Mouse (Mus musculus): Measurements from ENCODE around the gene Lingo2. TPM values are rescaled to one million over a fixed set of nuclear protein-coding genes. Genes with fewer than 3 reads are reported as not detected.

The Lingo2 gene
- polyA plus RNA-seq, 1 experiment from 2014 or later = 80.0 TPM

DNA sequence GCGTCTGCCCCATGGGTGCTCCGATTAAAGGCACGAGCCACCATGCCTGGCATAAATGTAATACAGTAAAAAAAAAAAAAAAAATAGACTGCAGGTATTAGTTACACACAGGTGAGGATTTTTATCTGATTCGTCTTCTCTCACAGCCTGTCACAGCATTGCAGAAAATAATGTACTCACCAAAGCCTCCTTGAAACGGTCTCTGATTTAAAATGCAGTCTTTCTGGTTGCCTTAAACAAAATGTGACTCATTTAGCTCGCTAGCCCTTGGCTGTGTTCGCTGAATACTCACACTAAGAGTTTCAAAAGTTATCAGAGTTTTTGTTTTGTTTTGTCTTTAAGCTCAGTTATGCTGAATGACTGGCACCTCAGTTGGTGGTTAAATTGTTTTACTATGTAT is 1180.7 kb downstream of the Lingo2 start:
- Histone ChIP-seq H3K27me3 (ENCODE audit: control insufficient read depth, insufficient read depth, low read length) (no peaks in the 10 kb centered on the region), H3K4me2 (replicated peaks) (no peak overlapping the region), H3K27ac (no peak overlapping the region), H3K36me3 (replicated peaks; ENCODE audit: control insufficient read depth, insufficient read depth) (no peaks in the 10 kb centered on the region), H3K4me3 (replicated peaks; ENCODE audit: low read length) (no peak overlapping the region), H3K9me3 (ENCODE audit: control insufficient read depth, low read length) (no peaks in the 10 kb centered on the region), H3K4me1 (replicated peaks; ENCODE audit: control insufficient read depth, insufficient read depth, low read length) (no peaks in the 10 kb centered on the region), H3K9ac (no peak overlapping the region)
- ATAC-seq (ENCODE audit: low FRiP score) = no peak
- DNase-seq (ENCODE audit: low spot score) = no peak
- 71% methylated on average over 7 of the region's 7 CpGs for whole genome bisulfite sequencing

DNA sequence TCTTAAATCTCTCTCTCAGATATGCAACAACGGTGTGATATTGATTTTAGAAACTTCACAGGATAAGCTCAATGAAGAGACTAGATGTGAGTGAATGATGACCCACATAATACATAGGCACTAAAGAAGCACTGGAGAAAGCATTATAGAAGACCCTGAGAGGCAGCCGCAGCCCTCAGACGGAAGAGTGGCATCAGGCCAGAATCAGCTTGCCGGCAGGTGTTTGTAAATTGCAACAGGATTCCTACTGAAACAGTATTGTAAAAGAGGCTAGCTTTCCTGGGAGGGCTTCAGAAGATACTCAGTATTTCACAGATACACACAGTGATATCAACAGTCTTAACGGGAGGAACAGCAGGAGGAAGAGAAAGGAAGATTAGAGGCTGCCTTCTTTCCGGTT is 1184.6 kb downstream of the Lingo2 start:
- Histone ChIP-seq H3K9ac (no peak overlapping the region), H3K9me3 (ENCODE audit: control insufficient read depth, low read length) (no peaks in the 10 kb centered on the region), H3K4me2 (replicated peaks) (no peak overlapping the region), H3K4me3 (replicated peaks; ENCODE audit: low read length) (no peak overlapping the region), H3K27me3 (ENCODE audit: control insufficient read depth, insufficient read depth, low read length) (no peaks in the 10 kb centered on the region), H3K4me1 (replicated peaks; ENCODE audit: control insufficient read depth, insufficient read depth, low read length) (no peaks in the 10 kb centered on the region), H3K36me3 (replicated peaks; ENCODE audit: control insufficient read depth, insufficient read depth) (no peaks in the 10 kb centered on the region), H3K27ac (no peak overlapping the region)
- ATAC-seq (ENCODE audit: low FRiP score) = no peak
- 78% methylated on average over 6 of the region's 6 CpGs for WGBS
- DNase-seq (ENCODE audit: low spot score) = no peak

DNA sequence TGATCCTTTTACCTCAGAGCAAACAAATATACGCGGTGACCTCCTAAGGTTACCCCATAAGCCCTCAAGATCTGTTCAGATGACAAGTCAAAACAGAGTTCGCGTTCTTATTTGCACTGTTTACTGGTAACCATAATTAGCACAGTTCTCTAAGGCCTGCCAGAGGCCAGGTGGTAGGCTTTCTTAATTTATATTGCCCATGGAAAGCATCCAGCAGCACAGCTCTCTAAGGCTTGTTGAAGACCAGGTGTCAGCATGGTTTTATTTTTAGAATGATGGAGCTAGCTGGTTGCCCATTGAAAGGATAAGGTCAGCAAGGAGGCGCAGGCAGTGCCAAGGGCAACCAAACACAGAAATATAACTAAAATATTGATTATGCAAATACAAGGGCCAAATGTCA is 1190.4 kb downstream of the Lingo2 start:
- H3K9me3 ChIP-seq (ENCODE audit: control insufficient read depth, low read length) = no peaks in the 10 kb centered on the region
- no peaks in the 10 kb centered on the region for H3K36me3 ChIP-seq (replicated peaks; ENCODE audit: control insufficient read depth, insufficient read depth)
- no peak overlapping the region for H3K27ac ChIP-seq
- no peak for DNase-seq (ENCODE audit: low spot score)
- no peak overlapping the region for H3K9ac ChIP-seq
- no peak overlapping the region for H3K4me2 ChIP-seq (replicated peaks)
- no peak for ATAC-seq (ENCODE audit: low FRiP score)
- H3K4me3 ChIP-seq (replicated peaks; ENCODE audit: low read length) = no peak overlapping the region
- WGBS = 89% methylated on average over 5 of the region's 5 CpGs
- no peaks in the 10 kb centered on the region for H3K27me3 ChIP-seq (ENCODE audit: control insufficient read depth, insufficient read depth, low read length)
- H3K4me1 ChIP-seq (replicated peaks; ENCODE audit: control insufficient read depth, insufficient read depth, low read length) = no peaks in the 10 kb centered on the region

DNA sequence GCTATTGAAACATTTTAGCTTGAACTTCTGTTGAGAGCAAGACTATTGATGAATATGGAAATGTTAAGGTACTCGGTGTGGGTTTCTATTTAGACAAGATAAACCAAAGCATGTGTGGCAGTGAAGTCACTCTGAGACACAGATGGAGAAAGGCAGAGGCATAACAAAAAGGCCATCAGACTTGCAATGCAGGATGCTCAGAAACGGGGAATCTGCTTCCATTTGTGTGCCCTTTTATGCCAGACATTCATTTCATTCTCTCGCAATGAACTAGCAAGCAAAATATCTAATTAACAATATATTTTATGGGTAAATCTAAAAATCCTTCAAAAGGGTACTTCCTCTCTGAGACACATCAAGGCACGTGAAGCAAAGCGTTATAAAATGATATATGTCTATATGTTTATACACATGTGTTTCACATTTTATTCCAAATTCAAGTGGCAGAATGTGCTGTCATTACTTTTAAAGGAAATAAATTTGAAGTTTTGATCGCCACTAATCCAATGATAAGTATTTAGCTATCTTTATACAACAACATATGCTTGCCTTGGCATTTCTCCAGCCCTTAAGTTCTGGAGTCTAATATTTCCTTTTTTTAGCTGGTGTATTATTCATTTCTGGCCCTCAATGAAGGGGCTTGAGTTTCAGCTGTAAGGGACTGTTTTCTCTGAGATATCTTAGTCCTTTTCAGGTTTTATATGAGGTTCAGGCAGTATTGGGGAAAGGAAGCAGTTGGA is 1199.3 kb downstream of the Lingo2 start:
- Histone ChIP-seq H3K9me3 (ENCODE audit: control insufficient read depth, low read length) (no peaks in the 10 kb centered on the region), H3K27ac (no peak overlapping the region), H3K27me3 (ENCODE audit: control insufficient read depth, insufficient read depth, low read length) (no peaks in the 10 kb centered on the region), H3K4me3 (replicated peaks; ENCODE audit: low read length) (no peak overlapping the region), H3K9ac (no peak overlapping the region), H3K4me1 (replicated peaks; ENCODE audit: control insufficient read depth, insufficient read depth, low read length) (no peaks in the 10 kb centered on the region), H3K4me2 (replicated peaks) (no peak overlapping the region), H3K36me3 (replicated peaks; ENCODE audit: control insufficient read depth, insufficient read depth) (no peaks in the 10 kb centered on the region)
- DNase-seq (ENCODE audit: low spot score) (no peak), ATAC-seq (ENCODE audit: low FRiP score) (no peak)
- WGBS = 88% methylated on average over 6 of the region's 6 CpGs

DNA sequence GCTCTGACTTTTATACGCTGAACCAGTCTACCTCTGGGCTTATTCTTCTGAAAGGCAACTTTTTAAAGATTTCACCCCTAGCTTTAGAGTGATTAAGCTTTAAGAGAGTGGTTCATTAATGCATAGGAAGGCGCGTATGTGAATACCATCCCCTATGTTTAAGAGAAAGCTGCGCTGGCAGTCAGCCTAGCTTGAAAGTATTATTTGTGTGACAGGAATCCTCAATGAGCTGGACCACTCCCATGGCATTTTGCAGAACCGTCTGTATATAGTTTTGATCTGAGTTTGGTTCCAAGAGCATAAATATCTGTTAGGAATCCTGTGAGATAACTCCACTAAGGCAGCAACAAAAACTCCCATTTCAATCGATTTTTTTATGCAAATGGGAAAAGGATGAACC is 1204.9 kb downstream of the Lingo2 start:
- WGBS = 58% methylated on average over 6 of the region's 6 CpGs
- no peaks in the 10 kb centered on the region for H3K9me3 ChIP-seq (ENCODE audit: control insufficient read depth, low read length)
- DNase-seq (ENCODE audit: low spot score) (no peak), ATAC-seq (ENCODE audit: low FRiP score) (no peak)
- H3K9ac ChIP-seq = no peak overlapping the region
- no peak overlapping the region for H3K4me3 ChIP-seq (replicated peaks; ENCODE audit: low read length)
- H3K27ac ChIP-seq = no peak overlapping the region
- H3K36me3 ChIP-seq (replicated peaks; ENCODE audit: control insufficient read depth, insufficient read depth) = no peaks in the 10 kb centered on the region
- no peaks in the 10 kb centered on the region for H3K4me1 ChIP-seq (replicated peaks; ENCODE audit: control insufficient read depth, insufficient read depth, low read length)
- no peak overlapping the region for H3K4me2 ChIP-seq (replicated peaks)
- H3K27me3 ChIP-seq (ENCODE audit: control insufficient read depth, insufficient read depth, low read length) = no peaks in the 10 kb centered on the region

DNA sequence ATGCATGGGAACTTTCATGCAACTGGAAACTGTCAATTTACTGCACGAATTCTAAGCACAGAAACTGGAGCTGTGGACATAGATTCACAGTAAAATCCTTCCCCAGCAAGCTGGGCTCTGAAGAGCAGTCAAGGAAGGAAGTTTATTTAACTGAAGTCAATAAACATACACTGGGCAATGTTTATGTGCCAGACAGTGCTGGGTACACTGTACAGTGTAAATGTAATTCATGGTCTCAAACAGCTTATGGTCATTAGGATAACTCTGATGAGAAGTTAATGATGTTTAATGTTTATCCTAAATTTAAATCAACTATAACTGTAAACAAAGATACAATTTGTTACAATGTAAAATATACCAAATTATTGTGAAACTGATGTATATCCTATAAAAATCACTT is 1226.8 kb downstream of the Lingo2 start:
- no peaks in the 10 kb centered on the region for H3K27me3 ChIP-seq (ENCODE audit: control insufficient read depth, insufficient read depth, low read length)
- 71% methylated on average over 1 of the region's 1 CpGs for WGBS
- H3K4me3 ChIP-seq (replicated peaks; ENCODE audit: low read length) = no peak overlapping the region
- ATAC-seq (ENCODE audit: low FRiP score) (no peak), DNase-seq (ENCODE audit: low spot score) (no peak)
- 0 out of 2 replicates have a peak, but pooled peaks cover 4% of the 10 kb centered on the region for H3K9me3 ChIP-seq (ENCODE audit: control insufficient read depth, low read length)
- no peaks in the 10 kb centered on the region for H3K4me1 ChIP-seq (replicated peaks; ENCODE audit: control insufficient read depth, insufficient read depth, low read length)
- H3K36me3 ChIP-seq (replicated peaks; ENCODE audit: control insufficient read depth, insufficient read depth) = no peaks in the 10 kb centered on the region
- no peak overlapping the region for H3K9ac ChIP-seq
- H3K27ac ChIP-seq = no peak overlapping the region
- no peak overlapping the region for H3K4me2 ChIP-seq (replicated peaks)

DNA sequence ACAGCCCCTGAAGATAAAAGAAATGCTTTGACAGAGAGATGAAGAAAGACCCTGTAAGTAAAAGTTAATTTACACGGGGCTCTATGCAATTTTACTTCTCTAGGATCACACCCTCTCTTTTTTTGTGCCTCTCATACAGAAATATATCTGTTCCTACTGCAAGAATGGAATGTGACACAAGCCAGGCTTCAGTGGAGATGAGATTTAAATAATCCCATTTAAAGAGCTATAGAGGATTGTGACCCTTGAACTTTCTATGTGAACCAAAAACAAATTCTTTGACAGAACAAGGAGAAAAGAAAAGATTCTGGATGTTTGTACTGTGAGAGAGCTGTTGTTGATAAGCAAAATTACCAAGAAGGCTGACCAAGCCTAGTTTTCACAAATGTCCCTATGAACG is 1247.4 kb downstream of the Lingo2 start:
- H3K4me3 ChIP-seq (replicated peaks; ENCODE audit: low read length) = no peak overlapping the region
- H3K27ac ChIP-seq = no peak overlapping the region
- 23% methylated on average over 2 of the region's 2 CpGs for WGBS
- H3K4me1 ChIP-seq (replicated peaks; ENCODE audit: control insufficient read depth, insufficient read depth, low read length) = no peaks in the 10 kb centered on the region
- DNase-seq (ENCODE audit: low spot score) (no peak), ATAC-seq (ENCODE audit: low FRiP score) (no peak)
- H3K9ac ChIP-seq = no peak overlapping the region
- no peaks in the 10 kb centered on the region for H3K27me3 ChIP-seq (ENCODE audit: control insufficient read depth, insufficient read depth, low read length)
- H3K9me3 ChIP-seq (ENCODE audit: control insufficient read depth, low read length) = no peaks in the 10 kb centered on the region
- H3K36me3 ChIP-seq (replicated peaks; ENCODE audit: control insufficient read depth, insufficient read depth) = no peaks in the 10 kb centered on the region
- no peak overlapping the region for H3K4me2 ChIP-seq (replicated peaks)

DNA sequence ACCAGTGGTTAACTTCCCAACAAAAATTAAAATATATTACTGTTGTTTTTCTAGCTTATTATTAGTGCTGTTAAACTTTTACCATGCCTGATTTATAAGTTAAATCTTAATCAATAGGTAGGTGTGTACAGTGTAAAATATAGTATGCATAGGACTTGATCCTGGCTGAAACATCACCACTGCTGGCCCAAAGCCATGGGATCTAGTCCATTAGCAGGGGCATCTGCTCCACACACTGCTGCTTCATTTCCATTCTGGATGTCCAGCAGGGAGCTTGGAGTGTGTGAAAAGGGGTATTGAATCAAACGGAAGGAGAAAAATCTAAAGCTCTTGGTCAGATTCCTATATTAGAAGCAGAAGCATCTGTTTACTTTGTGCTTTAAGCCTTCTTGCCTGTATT is 1248.9 kb downstream of the Lingo2 start:
- 52% methylated on average over 1 of the region's 1 CpGs for WGBS
- no peak for ATAC-seq (ENCODE audit: low FRiP score)
- no peak for DNase-seq (ENCODE audit: low spot score)

DNA sequence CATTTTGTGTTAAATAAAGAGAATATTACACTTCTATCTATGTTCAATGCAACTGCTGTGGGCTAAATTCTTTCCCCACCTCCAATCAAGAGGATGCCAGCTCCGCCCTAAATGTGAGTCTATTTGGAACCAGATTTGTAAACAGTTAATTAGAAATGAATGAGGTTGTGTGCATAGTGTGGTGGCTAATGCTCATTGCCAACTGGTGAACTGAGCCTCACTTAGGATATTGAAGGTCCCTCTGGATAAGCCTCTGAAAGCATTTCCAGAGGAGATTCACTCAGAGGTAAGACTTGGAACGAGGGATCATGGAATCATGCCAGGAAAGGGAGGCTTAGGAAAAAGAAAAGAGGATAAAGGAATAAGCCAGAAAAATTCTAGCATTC is 1256.4 kb downstream of the Lingo2 start:
- no peaks in the 10 kb centered on the region for H3K9me3 ChIP-seq (ENCODE audit: control insufficient read depth, low read length)
- 72% methylated on average over 2 of the region's 2 CpGs for WGBS
- no peaks in the 10 kb centered on the region for H3K36me3 ChIP-seq (replicated peaks; ENCODE audit: control insufficient read depth, insufficient read depth)
- H3K4me2 ChIP-seq (replicated peaks) = no peak overlapping the region
- no peaks in the 10 kb centered on the region for H3K27me3 ChIP-seq (ENCODE audit: control insufficient read depth, insufficient read depth, low read length)
- ATAC-seq (ENCODE audit: low FRiP score) (no peak), DNase-seq (ENCODE audit: low spot score) (no peak)
- no peaks in the 10 kb centered on the region for H3K4me1 ChIP-seq (replicated peaks; ENCODE audit: control insufficient read depth, insufficient read depth, low read length)
- H3K9ac ChIP-seq = no peak overlapping the region
- H3K27ac ChIP-seq = no peak overlapping the region
- no peak overlapping the region for H3K4me3 ChIP-seq (replicated peaks; ENCODE audit: low read length)

More for the DNA sequence above, 1248.9 kb downstream of the Lingo2 start:
- H3K36me3 ChIP-seq (replicated peaks; ENCODE audit: control insufficient read depth, insufficient read depth) = no peaks in the 10 kb centered on the region
- no peaks in the 10 kb centered on the region for H3K27me3 ChIP-seq (ENCODE audit: control insufficient read depth, insufficient read depth, low read length)
- no peak overlapping the region for H3K27ac ChIP-seq
- no peak overlapping the region for H3K4me2 ChIP-seq (replicated peaks)
- no peak overlapping the region for H3K9ac ChIP-seq
- H3K9me3 ChIP-seq (ENCODE audit: control insufficient read depth, low read length) = no peaks in the 10 kb centered on the region
- H3K4me1 ChIP-seq (replicated peaks; ENCODE audit: control insufficient read depth, insufficient read depth, low read length) = no peaks in the 10 kb centered on the region
- H3K4me3 ChIP-seq (replicated peaks; ENCODE audit: low read length) = no peak overlapping the region
